Mouse (Mus musculus) cerebellum, postnatal 36 days (tissue): ENCODE results near the gene Asgr1.

Experiments
- DNase-seq, 2 experiments: peaks; one replicate each; pipeline ENCODE4 v3.0.0; 2021 to 2022; ENCODE audit warnings: mixed read lengths in 2 of 2

Asgr1 gene

DNA sequence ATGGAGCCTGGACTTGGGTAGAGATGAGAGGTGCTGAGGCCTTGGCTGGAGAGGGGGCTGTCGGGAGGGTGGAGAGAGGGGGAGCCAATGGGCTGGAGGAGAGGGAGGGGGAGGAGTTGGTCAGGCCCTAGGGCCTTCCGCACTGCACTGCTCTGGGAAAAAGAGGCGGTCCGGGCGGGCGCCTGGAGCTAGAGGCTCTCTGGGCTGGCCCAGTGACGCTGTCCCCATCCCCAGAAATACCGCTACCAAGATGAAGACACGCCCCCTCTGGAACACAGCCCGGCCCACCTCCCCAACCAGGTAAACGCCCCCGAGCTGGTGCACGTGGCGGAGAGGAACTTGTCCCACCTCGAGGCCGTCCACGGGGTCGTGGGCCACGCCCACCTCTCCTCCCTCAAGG is 27.2 kb upstream of the Asgr1 start:
- DNase-seq: peak; percentile 30 to 45

DNA sequence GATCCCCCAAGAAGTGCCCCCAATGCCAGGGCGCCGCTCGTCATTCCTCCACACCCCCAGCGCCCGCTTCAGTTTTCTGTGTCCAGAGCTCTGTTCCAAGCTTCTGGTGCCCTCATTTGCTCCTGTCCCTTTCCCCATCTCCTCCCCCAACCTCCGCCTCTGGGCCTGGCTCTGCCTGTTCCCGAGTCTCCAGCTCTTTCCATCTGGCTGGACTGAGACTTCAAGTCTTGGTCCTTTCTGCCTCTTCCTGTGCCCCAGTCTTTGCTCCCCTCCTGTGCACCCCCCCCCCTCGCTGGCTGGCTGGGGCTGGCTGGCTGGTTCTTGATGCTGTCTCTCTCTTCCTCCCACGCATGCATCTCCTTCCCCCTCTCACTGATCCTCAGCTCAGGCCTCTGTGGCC is 26.5 kb upstream of the Asgr1 start:
- peak; percentile 53 to 61 for DNase-seq

DNA sequence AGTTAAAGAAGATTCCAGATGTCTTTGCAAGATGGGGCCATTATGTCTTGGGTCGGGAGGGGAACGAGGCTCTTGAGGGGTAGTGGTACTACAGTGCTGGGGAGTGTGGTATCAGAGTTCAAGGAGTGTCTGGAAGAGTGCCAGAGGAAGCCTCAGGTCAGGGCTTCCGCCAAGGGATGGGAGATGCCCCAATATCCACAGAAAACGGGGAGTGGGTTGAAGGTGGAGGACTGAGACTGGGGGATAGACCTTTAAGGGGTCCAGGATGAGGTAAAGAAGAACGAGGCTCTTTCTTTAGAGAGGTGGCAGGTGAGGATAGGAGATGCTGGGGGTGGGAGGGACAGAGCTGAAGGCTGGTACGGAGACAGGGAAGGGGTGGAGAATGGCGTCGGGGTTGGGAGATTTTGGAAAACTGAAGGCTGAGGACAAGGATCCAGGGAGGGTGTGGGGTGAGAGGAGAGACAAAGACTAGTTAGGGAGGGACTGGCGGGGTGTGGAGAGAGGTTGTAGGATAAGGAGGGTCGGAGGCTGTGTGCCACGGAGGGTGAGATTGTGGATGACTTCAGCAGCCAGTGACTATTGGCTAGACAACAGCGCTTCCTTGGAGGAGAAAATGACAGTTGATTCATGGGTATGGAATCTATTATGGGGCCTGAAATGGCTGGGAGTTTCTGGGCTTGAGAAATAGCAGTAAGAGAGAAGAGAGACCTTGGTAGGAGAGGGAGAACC is 25.3 kb upstream of the Asgr1 start:
- no peak for DNase-seq

DNA sequence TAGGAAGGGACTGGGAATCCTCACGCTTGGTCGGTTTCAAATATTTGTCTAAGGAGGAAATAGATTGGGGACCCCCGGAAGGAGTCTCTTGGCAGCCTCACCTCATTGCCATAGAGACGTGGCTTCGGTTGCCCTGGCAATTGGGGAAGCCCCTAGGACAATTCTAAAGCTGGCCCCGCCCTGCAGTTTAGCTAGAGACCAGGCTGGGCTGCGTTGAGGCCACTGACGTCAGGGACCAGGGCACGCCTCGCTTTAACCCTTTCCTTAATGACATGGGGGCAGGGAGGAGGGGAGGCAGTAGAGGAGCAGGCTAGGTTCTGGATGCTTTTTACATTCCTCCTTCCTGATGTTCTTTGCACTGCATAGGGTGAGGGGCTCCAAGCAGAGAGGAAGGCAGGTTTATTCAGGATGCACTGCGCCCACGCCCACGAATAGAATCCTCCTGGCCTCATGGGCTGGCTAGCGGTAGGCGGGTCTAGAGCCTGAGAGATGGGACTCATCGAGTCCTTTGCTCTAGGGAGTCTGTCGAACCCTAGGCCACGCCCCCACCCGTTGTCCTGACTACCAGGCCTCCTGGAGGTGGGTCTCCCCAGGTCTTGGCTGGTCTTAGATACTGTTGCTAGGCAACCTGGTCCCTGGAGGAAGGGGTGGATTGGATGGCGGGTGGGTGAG is 24.6 kb upstream of the Asgr1 start:
- DNase-seq: peak; percentile 57 to 58

DNA sequence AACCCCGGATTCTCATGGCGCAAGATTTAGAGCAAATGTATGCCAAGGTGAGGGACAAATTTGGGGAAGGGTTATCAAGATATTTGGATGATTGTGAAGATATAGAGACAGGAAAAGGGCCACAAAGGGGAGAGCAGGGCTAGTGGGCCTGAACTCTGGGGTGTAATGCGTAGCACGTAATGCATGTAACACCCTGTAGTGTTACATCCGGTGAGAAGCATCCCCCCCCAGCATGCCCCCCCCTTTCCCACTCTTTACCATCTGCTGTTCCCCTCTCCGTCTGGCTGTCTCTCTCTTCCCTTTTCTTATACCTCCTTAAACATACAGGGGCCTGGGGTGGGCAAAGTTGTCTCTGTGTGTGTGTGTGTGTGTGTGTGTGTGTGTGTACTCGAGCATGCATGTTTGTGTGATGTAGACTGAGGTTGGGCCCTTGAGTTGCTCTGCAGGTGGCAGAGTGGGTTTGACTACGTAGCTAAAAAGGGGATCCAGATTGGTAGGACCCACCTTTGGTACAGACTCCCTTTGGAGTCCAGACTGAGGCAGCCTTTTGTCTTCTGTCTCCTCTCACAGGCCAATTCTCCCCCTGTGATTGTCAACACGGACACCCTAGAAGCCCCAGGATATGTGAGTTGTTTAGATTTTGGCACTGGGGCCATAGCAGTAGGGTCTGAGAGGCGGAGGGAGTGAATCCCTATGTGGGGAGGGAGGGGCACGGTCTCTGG is 23.9 kb upstream of the Asgr1 start:
- DNase-seq: no peak

DNA sequence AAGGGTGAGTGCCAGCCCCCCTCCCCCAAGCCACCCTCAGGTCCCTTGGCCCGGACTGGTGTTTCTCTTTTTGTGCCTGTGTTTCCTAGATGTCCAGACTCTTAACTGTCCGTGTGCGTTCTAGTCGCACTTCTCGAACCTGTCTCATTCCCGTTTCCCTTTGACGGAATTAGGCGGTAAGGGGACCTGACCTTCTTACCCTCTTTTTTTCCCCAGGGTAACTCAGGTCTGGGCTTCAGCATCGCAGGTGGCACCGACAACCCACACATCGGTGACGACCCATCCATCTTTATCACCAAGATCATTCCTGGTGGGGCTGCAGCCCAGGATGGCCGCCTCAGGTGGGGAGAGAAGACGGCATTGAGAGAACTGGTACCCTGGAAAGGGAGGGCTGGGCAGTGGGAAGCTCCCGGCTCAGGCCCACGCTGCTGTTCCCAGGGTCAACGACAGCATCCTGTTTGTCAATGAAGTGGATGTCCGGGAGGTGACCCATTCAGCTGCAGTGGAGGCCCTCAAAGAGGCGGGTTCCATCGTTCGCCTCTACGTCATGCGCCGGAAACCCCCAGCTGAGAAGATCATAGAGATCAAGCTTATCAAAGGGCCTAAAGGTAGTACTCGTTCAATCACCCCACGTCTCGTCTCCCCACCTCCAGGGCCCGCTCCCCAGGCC is 23.1 kb upstream of the Asgr1 start:
- no peak for DNase-seq

DNA sequence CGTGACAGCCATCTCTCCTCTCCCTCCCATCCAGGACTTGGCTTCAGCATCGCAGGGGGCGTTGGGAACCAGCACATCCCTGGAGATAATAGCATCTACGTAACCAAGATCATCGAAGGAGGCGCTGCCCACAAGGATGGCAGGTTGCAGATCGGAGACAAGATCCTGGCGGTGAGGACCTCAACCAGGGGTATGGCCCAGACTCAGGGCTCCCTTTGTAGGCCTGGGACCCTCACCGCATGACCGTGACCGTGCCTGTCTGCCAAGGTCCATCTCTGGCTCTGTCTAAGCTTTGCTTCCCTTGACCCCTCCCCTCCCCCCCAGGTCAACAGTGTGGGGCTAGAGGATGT is 22.6 kb upstream of the Asgr1 start:
- no peak for DNase-seq

DNA sequence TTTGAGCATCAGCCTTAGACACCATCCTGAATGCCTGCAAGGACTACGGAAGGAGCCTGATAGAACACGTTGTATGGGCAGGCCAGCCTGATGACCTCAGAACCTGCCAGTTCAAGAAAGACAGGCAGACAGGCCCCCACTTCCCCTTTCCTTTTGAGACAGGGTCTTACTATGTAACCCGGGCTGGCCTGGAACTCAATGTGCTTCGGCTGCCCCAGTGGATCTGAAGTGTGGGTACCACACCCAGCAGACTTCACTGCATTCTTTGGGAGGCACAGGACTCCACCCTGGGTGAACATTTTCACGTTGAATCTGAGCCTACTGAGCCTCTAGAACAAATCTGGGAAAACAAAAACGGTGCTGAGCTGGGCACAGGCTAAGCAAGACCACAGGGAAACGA is 15.7 kb upstream of the Asgr1 start:
- no peak for DNase-seq

DNA sequence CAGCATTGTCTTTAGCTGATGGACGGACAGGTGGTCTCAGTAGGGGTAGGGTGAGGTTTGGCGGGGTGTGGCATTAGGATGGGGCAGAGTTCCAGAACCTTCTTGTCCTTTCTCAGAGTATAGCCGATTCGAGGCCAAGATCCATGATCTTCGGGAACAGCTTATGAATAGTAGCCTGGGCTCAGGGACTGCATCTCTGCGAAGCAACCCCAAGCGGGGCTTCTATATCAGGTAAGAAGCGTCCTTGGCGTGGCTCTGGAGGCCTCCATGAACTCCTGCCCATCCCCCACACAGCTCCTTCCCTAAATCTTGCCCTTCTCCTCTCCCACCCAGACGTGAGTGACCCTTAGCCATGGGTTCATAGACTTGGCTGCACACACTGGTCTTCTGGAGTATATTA is 14.3 kb upstream of the Asgr1 start:
- no peak for DNase-seq

DNA sequence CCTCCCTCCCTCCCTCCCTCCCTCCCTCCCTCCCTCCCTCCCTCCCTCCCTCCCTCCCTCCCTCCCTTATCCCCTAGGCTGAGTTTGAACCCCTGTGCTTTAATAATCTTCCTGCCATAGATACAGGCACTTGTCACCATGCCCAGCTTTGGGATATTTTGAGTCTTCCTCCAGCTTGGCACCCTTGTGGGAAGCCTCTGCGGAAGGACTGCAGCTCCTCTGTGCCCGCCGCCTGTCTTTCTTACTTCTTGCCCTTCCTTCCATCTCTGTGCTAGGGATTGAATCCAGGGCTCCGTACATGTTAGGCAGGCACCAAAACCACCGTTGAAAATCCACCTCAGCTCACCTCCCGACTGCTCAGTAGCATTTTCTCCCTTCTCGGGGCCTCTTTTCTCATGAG is 13.7 kb upstream of the Asgr1 start:
- DNase-seq: no peak

DNA sequence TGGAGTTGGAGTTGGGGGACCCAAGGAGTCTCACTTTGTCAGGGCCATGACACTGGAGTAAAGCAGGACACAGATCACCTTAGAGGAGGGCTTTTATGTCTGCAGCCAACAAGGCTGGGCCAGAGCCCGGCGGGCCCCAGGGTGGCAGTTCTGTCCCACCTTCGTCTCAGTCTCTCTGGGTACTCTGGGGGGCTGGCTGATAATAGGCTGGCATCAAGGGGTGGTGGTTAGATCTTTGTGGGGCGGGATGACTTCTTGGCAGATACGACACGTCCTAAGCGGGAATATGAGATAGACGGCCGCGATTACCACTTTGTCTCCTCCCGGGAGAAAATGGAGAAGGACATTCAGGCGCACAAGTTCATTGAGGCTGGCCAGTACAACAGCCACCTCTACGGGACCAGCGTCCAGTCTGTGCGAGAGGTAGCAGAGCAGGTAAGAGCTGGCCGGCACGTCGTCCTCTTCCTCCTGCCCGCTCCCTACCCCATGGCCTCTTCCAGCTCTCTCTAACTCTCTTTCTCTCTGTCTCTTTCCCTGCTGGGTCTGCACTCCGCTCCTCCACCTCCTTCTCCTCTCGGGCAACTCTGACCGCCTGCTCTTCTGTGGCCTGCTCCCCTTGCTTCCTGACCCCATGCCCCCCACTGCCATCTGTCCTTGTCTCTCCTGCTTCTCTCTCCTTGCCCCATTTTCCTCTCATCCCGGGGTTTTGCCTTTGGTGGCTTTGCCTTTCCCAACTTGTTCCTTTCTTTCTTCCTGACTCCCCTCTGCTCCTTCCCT is 11.4 kb upstream of the Asgr1 start:
- DNase-seq: no peak

DNA sequence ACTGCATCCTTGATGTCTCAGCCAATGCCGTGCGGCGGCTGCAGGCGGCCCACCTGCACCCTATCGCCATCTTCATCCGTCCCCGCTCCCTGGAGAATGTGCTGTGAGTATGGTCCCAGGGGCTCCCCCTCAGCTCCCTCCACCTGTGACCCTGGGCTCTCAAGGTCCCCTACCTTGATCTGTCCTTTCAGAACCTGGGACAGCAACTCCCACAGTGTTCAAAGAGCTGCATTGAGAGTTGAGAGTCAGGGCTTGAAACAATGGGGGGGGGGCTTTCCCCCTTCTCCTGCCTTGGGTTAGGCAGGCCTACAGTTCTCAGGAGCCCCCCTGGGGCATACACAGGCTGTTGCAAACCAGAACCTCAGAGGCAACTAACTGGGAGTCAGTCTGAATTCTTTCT is 10.2 kb upstream of the Asgr1 start:
- DNase-seq: no peak

DNA sequence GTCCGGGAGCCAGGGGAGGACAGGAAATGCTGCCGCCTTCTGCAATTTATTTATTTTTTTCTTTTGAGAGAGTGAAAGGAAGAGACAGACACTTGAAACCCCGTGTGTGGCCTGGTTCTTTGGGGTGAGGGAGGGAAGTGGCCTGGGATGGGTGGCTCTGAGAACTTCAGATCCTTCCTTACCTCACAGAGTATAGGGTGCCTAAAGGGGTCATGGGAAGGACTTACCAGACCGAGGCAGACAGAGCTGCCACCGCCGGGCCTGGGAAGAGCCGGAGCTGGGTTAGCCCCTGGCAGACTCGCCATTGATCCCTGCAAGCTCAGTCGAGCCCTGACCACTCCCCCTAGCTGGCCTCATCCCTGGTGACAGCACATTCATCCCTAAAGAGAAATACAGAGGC is 8.4 kb upstream of the Asgr1 start:
- DNase-seq: no peak

DNA sequence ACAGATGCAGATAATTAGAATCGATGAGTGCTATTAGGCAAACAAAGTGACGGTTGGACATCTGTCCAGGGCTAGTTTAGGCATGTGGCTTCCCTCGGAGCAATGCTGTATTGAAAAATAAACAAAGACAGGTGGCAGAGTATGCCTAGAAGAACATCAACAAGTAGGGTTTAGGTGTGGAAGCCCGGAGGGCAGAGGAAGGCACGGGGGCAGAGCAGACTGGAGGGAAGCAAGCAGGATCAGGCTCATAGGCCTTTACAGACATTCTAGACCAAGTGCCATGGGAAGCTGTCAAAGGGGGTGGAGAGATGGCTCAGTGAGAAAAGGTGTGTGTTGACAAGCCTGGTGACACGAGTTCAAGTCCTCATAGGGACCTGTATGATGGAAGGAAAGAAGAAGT is 4.5 kb upstream of the Asgr1 start:
- DNase-seq: no peak

DNA sequence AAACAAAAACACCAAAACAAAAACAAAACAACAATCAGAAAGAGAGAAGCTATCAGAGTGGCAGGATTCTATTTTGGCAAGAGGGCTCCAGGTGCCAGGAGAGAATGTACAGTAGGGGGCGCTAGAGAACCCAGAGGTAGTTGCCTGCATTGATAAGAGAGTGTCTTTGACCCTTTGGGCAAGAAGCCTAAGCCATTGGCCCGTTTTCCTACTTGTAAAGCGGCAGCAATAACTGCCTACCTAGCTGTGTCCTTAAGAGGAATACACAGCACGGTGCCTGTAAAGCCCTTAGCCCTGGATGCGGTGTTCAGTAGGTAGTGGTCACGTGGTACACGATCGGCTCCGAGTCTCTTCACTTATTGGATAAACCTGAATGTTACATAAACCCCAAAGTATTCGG is 4.1 kb upstream of the Asgr1 start:
- no peak for DNase-seq

DNA sequence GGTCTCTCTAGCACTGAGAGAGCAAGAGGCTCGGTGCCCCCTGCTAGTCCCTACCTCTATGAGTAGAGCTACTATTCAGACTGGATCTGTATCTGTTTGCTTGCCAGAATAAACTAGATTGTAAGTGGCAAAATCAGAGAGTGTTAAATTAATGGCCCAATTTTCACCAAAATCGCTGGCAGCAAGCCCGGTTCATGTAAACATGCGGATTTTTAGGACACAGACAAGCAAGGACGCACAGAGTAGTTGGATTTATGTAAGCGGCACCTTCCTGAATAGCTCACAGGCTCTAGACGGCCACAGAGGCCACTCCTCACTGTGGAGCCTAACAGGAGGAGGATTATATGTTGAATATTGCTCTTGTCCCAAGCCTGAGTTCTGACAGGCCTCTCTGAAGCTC is 729 bp upstream of the Asgr1 start:
- DNase-seq: peak in 1 of 2 experiments; percentile 37

DNA sequence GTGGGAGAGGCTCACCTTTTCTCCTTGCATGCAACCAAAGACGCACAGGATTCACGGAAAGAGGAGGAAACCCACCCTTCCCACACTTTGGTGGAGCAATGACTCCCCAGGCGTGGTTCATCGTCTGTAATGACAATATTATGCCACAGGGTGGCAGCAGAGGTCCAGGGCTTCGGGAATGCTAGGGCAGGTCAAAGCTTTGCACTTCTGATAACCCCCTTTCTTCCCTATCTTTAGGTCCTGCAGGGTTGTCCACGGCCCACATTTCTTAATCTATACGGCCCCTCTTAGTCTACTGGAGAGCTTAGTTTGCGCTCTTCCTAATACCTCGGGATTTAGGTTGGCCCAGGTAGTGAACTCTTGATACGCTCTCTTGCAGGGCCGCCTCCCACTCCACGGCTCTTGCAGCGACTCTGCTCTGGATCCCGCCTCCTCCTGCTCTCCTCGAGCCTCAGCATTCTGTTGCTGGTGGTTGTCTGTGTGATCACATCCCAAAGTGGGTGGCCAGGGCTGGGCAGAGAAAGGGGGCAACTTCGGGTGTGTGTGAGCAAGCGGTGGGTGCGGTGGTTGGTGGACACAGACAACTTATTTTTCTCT is 1.8 kb downstream of the Asgr1 start:
- peak; percentile 76 to 81 for DNase-seq

DNA sequence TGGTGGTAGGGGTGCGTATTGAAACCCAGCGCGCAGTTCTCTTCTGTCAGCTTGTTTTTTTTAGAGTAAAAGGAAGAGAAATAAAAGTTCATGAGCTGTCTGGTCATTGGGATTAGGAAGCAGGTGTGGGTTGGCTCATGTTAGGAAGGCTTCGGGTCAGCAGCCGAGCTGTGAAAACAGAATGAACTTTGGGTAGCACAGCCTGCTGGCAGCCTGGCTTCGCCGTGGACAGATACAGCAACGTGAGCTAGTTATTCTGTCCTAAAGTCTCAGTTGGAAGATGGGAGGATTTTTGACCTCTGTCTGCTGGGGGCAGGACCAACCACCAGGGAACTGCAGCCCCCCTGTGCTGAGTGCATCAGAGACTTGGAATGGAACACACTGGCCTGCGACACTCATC is 3.9 kb downstream of the Asgr1 start:
- no peak for DNase-seq

DNA sequence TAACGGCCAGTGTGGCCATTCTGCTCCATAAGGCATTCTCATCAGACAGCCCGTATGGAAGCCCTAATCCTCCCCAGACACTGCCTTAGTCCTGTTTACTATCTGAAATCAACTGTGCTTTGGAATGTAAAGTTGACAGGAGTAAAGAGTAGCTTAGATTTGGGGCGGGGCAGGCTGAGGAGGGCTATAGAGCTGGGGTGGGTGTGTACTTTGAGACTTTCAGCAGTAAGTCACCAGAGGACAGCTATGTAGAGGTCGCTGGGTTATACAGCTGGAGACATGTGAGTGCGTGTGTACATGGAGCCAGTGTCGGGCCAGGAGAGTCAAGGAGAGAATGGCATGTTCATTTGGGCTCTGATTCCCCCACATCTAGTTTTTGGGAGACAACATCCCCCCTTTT is 6.0 kb downstream of the Asgr1 start:
- no peak for DNase-seq

DNA sequence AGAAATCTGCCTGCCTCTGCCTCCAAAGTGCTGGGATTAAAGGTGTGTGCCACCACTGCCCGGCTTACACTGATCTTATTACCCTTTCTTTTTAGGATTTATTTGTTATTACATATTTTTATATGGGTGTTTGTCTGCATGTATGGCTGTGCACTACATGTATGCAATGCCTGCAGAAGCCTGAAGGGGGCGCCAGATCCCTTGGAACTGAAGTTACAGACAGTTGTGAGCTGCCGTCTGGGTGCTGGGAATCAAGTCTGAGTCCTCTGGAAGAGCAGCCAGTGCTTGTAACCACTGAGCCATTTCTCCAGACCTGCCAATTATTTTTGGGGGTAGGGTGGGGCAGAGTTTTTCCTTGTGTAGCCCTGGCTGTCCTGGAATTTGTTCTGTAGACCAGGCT is 9.2 kb downstream of the Asgr1 start:
- no peak for DNase-seq

DNA sequence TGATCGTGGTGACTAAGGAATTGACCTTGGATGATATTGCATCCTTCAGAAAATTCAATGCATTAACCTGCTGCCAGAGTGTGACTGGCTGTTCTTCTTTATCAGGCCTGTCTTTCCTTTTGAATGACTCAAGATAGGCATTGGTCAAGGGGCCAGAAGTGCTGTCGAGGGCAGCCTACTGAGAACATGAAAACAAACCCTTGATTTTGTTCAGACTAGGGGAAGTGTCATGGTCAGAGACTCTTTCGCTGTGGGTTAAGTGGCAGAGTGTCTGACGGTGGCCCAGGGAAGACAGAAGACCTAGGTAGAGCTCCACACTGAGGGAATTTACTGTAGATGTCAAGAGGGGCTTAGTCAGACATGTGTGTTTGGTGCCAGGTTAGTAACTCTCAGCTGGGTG is 12.8 kb downstream of the Asgr1 start:
- DNase-seq: no peak

DNA sequence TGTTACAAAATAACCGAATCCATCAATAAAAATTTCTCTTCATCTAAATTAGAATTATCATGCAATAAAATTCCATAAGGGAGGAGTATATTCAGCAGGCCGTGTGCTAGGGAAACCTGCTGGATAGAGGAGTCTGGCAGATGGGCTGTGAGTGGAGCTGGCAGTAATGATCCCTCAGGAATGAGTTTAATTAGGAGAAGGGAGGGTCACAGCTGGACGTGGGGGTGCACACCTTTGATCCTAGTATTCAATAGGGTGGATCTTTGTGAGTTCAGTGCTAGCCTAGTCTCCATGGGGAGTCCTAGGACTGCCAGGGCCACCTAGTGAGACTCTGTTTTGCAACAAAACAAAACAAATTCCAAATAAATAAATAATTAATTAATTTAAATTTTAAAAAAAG is 14.4 kb downstream of the Asgr1 start:
- no peak for DNase-seq

DNA sequence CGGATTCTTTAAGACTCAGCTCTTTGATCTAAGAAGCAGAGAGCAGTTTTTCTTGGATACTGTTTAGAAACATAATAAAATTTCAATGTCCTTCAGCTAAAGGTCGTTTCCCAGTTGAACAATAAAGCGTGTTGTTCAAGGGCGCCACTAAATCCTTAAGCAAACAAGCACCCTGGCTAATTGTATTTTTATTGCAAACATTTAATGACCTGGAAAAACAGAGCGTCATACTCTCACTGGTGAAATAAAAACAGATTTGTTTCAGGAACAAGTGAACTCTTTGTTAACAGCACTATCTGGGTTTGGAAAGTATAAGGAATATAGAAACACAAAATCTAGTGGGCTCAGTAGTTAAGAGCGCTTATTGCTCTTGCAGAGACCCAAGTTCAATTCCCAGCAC is 16.2 kb downstream of the Asgr1 start:
- DNase-seq: no peak
